Mouse (Mus musculus) embryonic facial prominence, embryonic 11.5 days (tissue): ENCODE measurements around the gene Cmah. TPM values are rescaled to one million over a fixed set of nuclear protein-coding genes. Genes with fewer than 3 reads are reported as not detected.
A peak's percentile ranks its signal among the peaks of the same experiment; 100 is the strongest.

Source experiments
- ATAC-seq: fragments of 200-750 bp; cut with Nextera tagmentation; replicated peaks from 2 replicates; pipeline ENCODE4 v1.8.0; 2017; ENCODE audit warnings: low read depth; ENCODE audit not compliant: insufficient number of reproducible peaks, low FRiP score, low TSS enrichment
- DNase-seq: peaks from one replicate; pipeline ENCODE4 v3.0.0-alpha.2; 2015; ENCODE audit warnings: low spot score
- H3K27ac ChIP-seq: fragments of 300-500 bp; sonication (generic); replicated peaks from 2 replicates; pipeline ENCODE4 v1.5.1; 2014; ENCODE audit warnings: mild to moderate bottlenecking, low read depth, low read length, control low read depth
- H3K27me3 ChIP-seq: fragments of 300-500 bp; sonication (generic); 2 replicates; pipeline ENCODE4 v1.6.1; 2014; ENCODE audit warnings: mild to moderate bottlenecking, low read length, moderate library complexity, mixed read lengths; ENCODE audit not compliant: control insufficient read depth, insufficient read depth
- H3K36me3 ChIP-seq: fragments of 300-500 bp; sonication (generic); replicated peaks from 2 replicates; pipeline ENCODE4 v1.6.1; 2014; ENCODE audit warnings: low read depth, mild to moderate bottlenecking, low read length, moderate library complexity, mixed read lengths; ENCODE audit not compliant: control insufficient read depth, insufficient read depth
- H3K4me1 ChIP-seq: fragments of 300-500 bp; sonication (generic); 2 replicates; pipeline ENCODE4 v1.6.1; 2014; ENCODE audit warnings: low read length, mixed read lengths; ENCODE audit not compliant: control insufficient read depth, insufficient read depth
- H3K4me2 ChIP-seq: fragments of 300-500 bp; sonication (generic); 2 replicates; pipeline ENCODE4 v1.6.1; 2014; ENCODE audit warnings: low read depth, mild to moderate bottlenecking, control low read depth, low read length, moderate library complexity
- H3K4me3 ChIP-seq: fragments of 300-500 bp; sonication (generic); 2 replicates; pipeline ENCODE4 v1.5.1; 2014; ENCODE audit warnings: low read depth, low read length, control low read depth
- H3K9ac ChIP-seq: fragments of 300-500 bp; sonication (generic); replicated peaks from 2 replicates; pipeline ENCODE4 v1.6.1; 2014; ENCODE audit warnings: mild to moderate bottlenecking, control low read depth, low read length
- H3K9me3 ChIP-seq: fragments of 300-500 bp; sonication (generic); replicated peaks from 2 replicates; pipeline ENCODE4 v1.6.1; 2016; ENCODE audit warnings: mild to moderate bottlenecking, low read length, inconsistent platforms, mixed read lengths; ENCODE audit not compliant: control insufficient read depth
- WGBS: fragments of 180-500 bp; shearing (Covaris S2); extraction: QIAGEN DNeasy Blood & Tissue Kit; methylation state at CpG from one replicate; pipeline ENCODE4 v1.1.7; 2014; 5-methylcytosine and 5-hydroxymethylcytosine counted together
- polyA plus RNA-seq: library from polyadenylated mRNA; unstranded; fragments of >200 nt; fragmentation: Nextera tagmentation; extraction: Ambion mirVana; gene quantifications from 2 replicates; pipeline ENCODE4 v1.2.1, GENCODE M21; 2014

The Cmah gene
- polyA plus RNA-seq, 1 experiment from 2014 or later: 0.45 TPM

GRCm38 (mm10) chr13:24486403-24486802, 159.2 kb downstream of the Cmah start:
- WGBS: 79% methylated on average over 6 of the region's 6 CpGs
- DNase-seq: no peak

GRCm38 (mm10) chr13:24487061-24487460, 159.9 kb downstream of the Cmah start:
- H3K36me3 ChIP-seq: no peaks in the 10 kb centered on the region
- H3K9me3 ChIP-seq: no peaks in the 10 kb centered on the region
- no peaks in the 10 kb centered on the region for H3K27me3 ChIP-seq
- H3K4me2 ChIP-seq: no peak overlapping the region
- 82% methylated on average over 5 of the region's 5 CpGs for WGBS
- H3K27ac ChIP-seq: no peak overlapping the region
- H3K9ac ChIP-seq: no peak overlapping the region
- no peaks in the 10 kb centered on the region; the same call in 1 of the 2 replicates for H3K4me1 ChIP-seq
- ATAC-seq: no peak
- H3K4me3 ChIP-seq: no peak overlapping the region
- no peak for DNase-seq

More at GRCm38 (mm10) chr13:24486403-24486802, 159.2 kb downstream of the Cmah start:
- no peaks in the 10 kb centered on the region; the same call in 1 of the 2 replicates for H3K4me1 ChIP-seq
- H3K9me3 ChIP-seq: no peaks in the 10 kb centered on the region
- H3K9ac ChIP-seq: no peak overlapping the region
- no peak overlapping the region for H3K4me3 ChIP-seq
- ATAC-seq: no peak
- H3K27me3 ChIP-seq: no peaks in the 10 kb centered on the region
- H3K27ac ChIP-seq: no peak overlapping the region
- no peaks in the 10 kb centered on the region for H3K36me3 ChIP-seq
- H3K4me2 ChIP-seq: no peak overlapping the region

GRCm38 (mm10) chr13:24487546-24487945, 160.3 kb downstream of the Cmah start:
- Histone ChIP-seq H3K9ac (no peak overlapping the region), H3K27ac (no peak overlapping the region), H3K4me2 (no peak overlapping the region), H3K36me3 (no peaks in the 10 kb centered on the region), H3K4me1 (no peaks in the 10 kb centered on the region; the same call in 1 of the 2 replicates), H3K4me3 (no peak overlapping the region), H3K9me3 (no peaks in the 10 kb centered on the region), H3K27me3 (no peaks in the 10 kb centered on the region)
- ATAC-seq (no peak), DNase-seq (no peak)
- WGBS: 94% methylated on average over 5 of the region's 5 CpGs

- Histone ChIP-seq H3K4me2 (no peak overlapping the region), H3K36me3 (no peaks in the 10 kb centered on the region), H3K9ac (no peak overlapping the region), H3K4me3 (no peak overlapping the region), H3K27ac (no peak overlapping the region), H3K9me3 (no peaks in the 10 kb centered on the region), H3K4me1 (no peaks in the 10 kb centered on the region; the same call in 1 of the 2 replicates), H3K27me3 (no peaks in the 10 kb centered on the region)
- WGBS: 87% methylated on average over 4 of the region's 4 CpGs
- DNase-seq: no peak
- ATAC-seq: no peak
Measured at GRCm38 (mm10) chr13:24488526-24489070, 161.4 kb downstream of the Cmah start.

GRCm38 (mm10) chr13:24489515-24489914, 162.3 kb downstream of the Cmah start:
- no peaks in the 10 kb centered on the region for H3K9me3 ChIP-seq
- H3K4me2 ChIP-seq: no peak overlapping the region
- H3K27ac ChIP-seq: no peak overlapping the region
- no peaks in the 10 kb centered on the region; the same call in 1 of the 2 replicates for H3K4me1 ChIP-seq
- 89% methylated on average over 3 of the region's 3 CpGs for WGBS
- no peaks in the 10 kb centered on the region for H3K27me3 ChIP-seq
- no peak for DNase-seq
- H3K4me3 ChIP-seq: no peak overlapping the region
- H3K36me3 ChIP-seq: no peaks in the 10 kb centered on the region
- H3K9ac ChIP-seq: no peak overlapping the region
- no peak for ATAC-seq

GRCm38 (mm10) chr13:24490041-24490440, 162.8 kb downstream of the Cmah start:
- H3K27me3 ChIP-seq: no peaks in the 10 kb centered on the region
- no peaks in the 10 kb centered on the region; the same call in 1 of the 2 replicates for H3K4me1 ChIP-seq
- ATAC-seq: no peak
- no peaks in the 10 kb centered on the region for H3K9me3 ChIP-seq
- H3K9ac ChIP-seq: no peak overlapping the region
- no peak overlapping the region for H3K4me2 ChIP-seq
- no peak overlapping the region for H3K4me3 ChIP-seq
- 81% methylated on average over 3 of the region's 3 CpGs for WGBS
- no peak for DNase-seq
- H3K27ac ChIP-seq: no peak overlapping the region
- no peaks in the 10 kb centered on the region for H3K36me3 ChIP-seq

GRCm38 (mm10) chr13:24491101-24491500, 163.9 kb downstream of the Cmah start:
- Histone ChIP-seq H3K9me3 (no peaks in the 10 kb centered on the region), H3K9ac (no peak overlapping the region), H3K4me3 (no peak overlapping the region), H3K4me1 (no peaks in the 10 kb centered on the region; the same call in 1 of the 2 replicates), H3K36me3 (no peaks in the 10 kb centered on the region), H3K27ac (no peak overlapping the region), H3K4me2 (no peak overlapping the region), H3K27me3 (no peaks in the 10 kb centered on the region)
- DNase-seq (peak; percentile 33), ATAC-seq (no peak)
- 51% methylated on average over 3 of the region's 3 CpGs for WGBS

GRCm38 (mm10) chr13:24493784-24494183, 166.6 kb downstream of the Cmah start:
- 91% methylated on average over 3 of the region's 3 CpGs for WGBS
- no peak overlapping the region for H3K4me2 ChIP-seq

More at GRCm38 (mm10) chr13:24493784-24494183, 166.6 kb downstream of the Cmah start:
- Histone ChIP-seq H3K27ac (no peak overlapping the region), H3K9ac (no peak overlapping the region), H3K4me3 (no peak overlapping the region), H3K4me1 (no peaks in the 10 kb centered on the region; the same call in 1 of the 2 replicates), H3K36me3 (no peaks in the 10 kb centered on the region), H3K27me3 (no peaks in the 10 kb centered on the region), H3K9me3 (no peaks in the 10 kb centered on the region)
- no peak for ATAC-seq
- no peak for DNase-seq
